Mouse (Mus musculus): ENCODE data around the gene Hspa1a. TPM values are rescaled to one million over a fixed set of nuclear protein-coding genes. Genes with fewer than 3 reads are reported as not detected.
"Not testable (repeated sequence)": the region's sequence is repeated elsewhere in the genome, so short reads cannot be mapped to it uniquely, and the experiment has no call there.

Gene Hspa1a
- polyA plus RNA-seq, 1 experiment from 2014 or later, result 4.4 TPM

DNA sequence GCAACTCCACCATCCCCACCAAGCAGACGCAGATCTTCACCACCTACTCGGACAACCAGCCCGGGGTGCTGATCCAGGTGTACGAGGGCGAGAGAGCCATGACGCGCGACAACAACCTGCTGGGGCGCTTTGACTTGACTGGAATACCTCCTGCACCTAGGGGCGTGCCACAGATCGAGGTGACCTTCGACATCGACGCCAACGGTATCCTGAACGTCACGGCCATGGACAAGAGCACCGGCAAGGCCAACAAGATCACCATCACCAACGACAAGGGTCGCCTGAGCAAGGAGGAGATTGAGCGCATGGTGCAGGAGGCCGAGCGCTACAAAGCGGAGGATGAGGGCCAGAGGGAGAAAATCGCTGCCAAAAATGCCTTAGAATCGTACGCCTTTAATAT, 6.3 kb upstream of the Hspa1a start:
- Histone ChIP-seq H3K27me3 (ENCODE audit: control insufficient read depth, insufficient read depth, low read length) (no peaks in the 10 kb centered on the region), H3K4me3 (ENCODE audit: low read length) (no peak overlapping the region), H3K36me3 (ENCODE audit: control insufficient read depth, insufficient read depth) (no peaks in the 10 kb centered on the region), H3K27ac (ENCODE audit: low read length) (no peak overlapping the region), H3K4me2 (ENCODE audit: low read depth, low read length) (no peak overlapping the region), H3K9ac (ENCODE audit: low read length) (no peak overlapping the region), H3K9me3 (replicated peaks; ENCODE audit: control insufficient read depth, low read length) (no peaks in the 10 kb centered on the region), H3K4me1 (ENCODE audit: control insufficient read depth, insufficient read depth, low read length) (peaks cover 10% of the 10 kb centered on the region)
- 82% methylated on average over 27 of the region's 27 CpGs for WGBS
- no peak for ATAC-seq (replicated peaks; ENCODE audit: extremely low read depth, insufficient read depth, low FRiP score)

DNA sequence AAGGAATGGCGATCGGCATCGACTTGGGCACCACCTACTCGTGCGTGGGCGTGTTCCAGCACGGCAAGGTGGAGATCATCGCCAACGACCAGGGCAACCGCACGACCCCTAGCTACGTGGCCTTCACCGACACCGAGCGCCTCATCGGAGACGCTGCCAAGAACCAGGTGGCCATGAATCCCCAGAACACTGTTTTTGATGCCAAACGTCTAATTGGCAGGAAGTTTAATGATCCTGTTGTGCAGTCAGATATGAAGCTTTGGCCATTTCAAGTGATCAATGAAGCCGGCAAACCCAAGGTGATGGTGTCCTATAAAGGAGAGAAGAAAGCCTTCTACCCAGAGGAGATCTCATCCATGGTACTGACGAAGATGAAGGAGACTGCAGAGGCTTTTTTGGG, 5.0 kb upstream of the Hspa1a start:
- no peak for ATAC-seq (replicated peaks; ENCODE audit: extremely low read depth, insufficient read depth, low FRiP score)
- no peaks in the 10 kb centered on the region for H3K9me3 ChIP-seq (replicated peaks; ENCODE audit: control insufficient read depth, low read length)
- H3K27me3 ChIP-seq (ENCODE audit: control insufficient read depth, insufficient read depth, low read length), result no peaks in the 10 kb centered on the region
- no peak overlapping the region for H3K4me2 ChIP-seq (ENCODE audit: low read depth, low read length)
- H3K36me3 ChIP-seq (ENCODE audit: control insufficient read depth, insufficient read depth), result no peaks in the 10 kb centered on the region
- no peak overlapping the region for H3K9ac ChIP-seq (ENCODE audit: low read length)
- H3K4me1 ChIP-seq (ENCODE audit: control insufficient read depth, insufficient read depth, low read length), result peaks cover 9% of the 10 kb centered on the region; the same call in 1 of the 2 replicates
- no peak overlapping the region for H3K27ac ChIP-seq (ENCODE audit: low read length)
- no peak overlapping the region for H3K4me3 ChIP-seq (ENCODE audit: low read length)
- 88% methylated on average over 20 of the region's 20 CpGs for WGBS

DNA sequence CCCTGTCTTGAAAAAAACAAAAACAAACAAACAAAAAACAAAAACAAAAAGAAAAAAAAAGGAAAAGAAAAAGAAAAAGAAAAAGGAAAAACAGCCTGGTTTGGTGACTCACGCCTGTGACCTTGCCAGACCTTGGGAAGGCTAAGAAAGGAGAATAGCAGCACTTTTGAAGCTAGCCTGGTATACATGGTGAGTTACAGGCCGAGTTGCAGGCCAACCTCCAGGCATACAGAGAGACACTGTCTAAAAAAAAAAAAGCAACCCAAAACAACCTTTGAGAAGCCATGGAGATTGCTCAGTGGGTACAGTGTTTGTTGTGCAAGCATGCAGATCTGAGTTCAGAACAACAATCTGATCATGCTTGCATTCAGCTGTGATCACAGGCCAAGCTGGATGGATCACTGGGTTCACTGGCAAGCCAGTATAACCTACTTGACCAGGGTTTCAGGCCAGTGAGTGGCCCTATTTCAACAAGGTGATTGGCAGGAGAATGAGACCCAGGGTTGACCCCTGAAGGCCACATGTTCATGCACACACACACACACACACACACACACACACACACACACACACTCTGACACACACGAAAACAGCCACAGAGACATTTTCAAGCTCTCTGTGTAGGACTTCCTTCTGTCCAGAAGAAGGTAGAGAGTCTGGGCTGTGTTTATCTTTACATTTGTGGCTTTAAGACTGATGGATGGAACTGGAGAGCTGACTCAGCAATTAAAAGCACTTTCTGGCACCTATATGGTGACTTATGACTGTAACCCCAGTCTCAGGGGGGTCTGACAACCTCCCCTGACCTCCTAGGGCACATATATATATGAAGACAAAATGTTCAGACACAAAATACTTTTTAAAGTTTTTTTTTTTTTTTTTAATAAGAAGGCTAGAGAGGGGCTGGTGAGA, 3.9 kb upstream of the Hspa1a start:
- H3K4me3 ChIP-seq (ENCODE audit: low read length), result no peak overlapping the region
- ATAC-seq (replicated peaks; ENCODE audit: extremely low read depth, insufficient read depth, low FRiP score), result no peak
- WGBS, result 71% methylated on average over 3 of the region's 3 CpGs

DNA sequence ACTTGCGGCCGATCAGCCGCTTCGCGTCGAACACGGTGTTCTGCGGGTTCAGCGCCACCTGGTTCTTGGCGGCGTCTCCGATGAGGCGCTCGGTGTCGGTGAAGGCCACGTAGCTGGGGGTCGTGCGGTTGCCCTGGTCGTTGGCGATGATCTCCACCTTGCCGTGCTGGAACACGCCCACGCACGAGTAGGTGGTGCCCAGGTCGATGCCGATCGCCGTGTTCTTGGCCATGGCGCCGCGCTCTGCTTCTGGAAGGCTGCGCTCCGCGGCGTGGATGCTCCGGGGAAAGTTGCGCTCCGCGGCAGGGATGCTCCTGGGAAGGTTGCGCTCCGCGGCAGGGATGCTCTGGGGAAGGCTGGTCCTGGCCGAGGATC, 275 bp downstream of the Hspa1a start:
- 2% methylated on average over 12 of the region's 43 CpGs for WGBS
- not testable (repeated sequence) for H3K36me3 ChIP-seq (ENCODE audit: control insufficient read depth, insufficient read depth); H3K9ac ChIP-seq (ENCODE audit: low read length); H3K9me3 ChIP-seq (replicated peaks; ENCODE audit: control insufficient read depth, low read length); H3K4me1 ChIP-seq (ENCODE audit: control insufficient read depth, insufficient read depth, low read length); H3K27ac ChIP-seq (ENCODE audit: low read length)
- peaks cover 15% of the 10 kb centered on the region for H3K27me3 ChIP-seq (ENCODE audit: control insufficient read depth, insufficient read depth, low read length)
- ATAC-seq (replicated peaks; ENCODE audit: extremely low read depth, insufficient read depth, low FRiP score), result peak; percentile 10; the same call in 1 of the 2 replicates
- peak overlapping the region; percentile 63 for H3K4me2 ChIP-seq (ENCODE audit: low read depth, low read length)
- peak overlapping the region; percentile 53 for H3K4me3 ChIP-seq (ENCODE audit: low read length)

More for the DNA sequence above, 3.9 kb upstream of the Hspa1a start:
- H3K4me2 ChIP-seq (ENCODE audit: low read depth, low read length), result no peak overlapping the region
- no peaks in the 10 kb centered on the region for H3K36me3 ChIP-seq (ENCODE audit: control insufficient read depth, insufficient read depth)
- no peaks in the 10 kb centered on the region for H3K27me3 ChIP-seq (ENCODE audit: control insufficient read depth, insufficient read depth, low read length)
- H3K9ac ChIP-seq (ENCODE audit: low read length), result no peak overlapping the region
- no peaks in the 10 kb centered on the region for H3K9me3 ChIP-seq (replicated peaks; ENCODE audit: control insufficient read depth, low read length)
- H3K4me1 ChIP-seq (ENCODE audit: control insufficient read depth, insufficient read depth, low read length), result peaks cover 7% of the 10 kb centered on the region; the same call in 1 of the 2 replicates
- H3K27ac ChIP-seq (ENCODE audit: low read length), result no peak overlapping the region

DNA sequence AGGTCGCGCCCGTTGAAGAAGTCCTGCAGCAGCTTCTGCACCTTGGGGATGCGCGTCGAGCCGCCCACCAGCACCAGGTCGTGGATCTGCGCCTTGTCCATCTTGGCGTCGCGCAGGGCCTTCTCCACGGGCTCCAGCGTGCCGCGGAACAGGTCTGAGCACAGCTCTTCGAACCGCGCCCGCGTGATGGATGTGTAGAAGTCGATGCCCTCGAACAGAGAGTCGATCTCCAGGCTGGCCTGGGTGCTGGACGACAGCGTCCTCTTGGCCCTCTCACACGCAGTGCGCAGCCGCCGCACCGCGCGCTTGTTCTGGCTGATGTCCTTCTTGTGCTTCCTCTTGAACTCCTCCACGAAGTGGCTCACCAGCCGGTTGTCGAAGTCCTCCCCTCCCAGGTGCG, 1.1 kb downstream of the Hspa1a start:
- H3K9me3 ChIP-seq (replicated peaks; ENCODE audit: control insufficient read depth, low read length); H3K4me2 ChIP-seq (ENCODE audit: low read depth, low read length); H3K36me3 ChIP-seq (ENCODE audit: control insufficient read depth, insufficient read depth); H3K27ac ChIP-seq (ENCODE audit: low read length); H3K9ac ChIP-seq (ENCODE audit: low read length); H3K4me3 ChIP-seq (ENCODE audit: low read length); ATAC-seq (replicated peaks; ENCODE audit: extremely low read depth, insufficient read depth, low FRiP score); H3K4me1 ChIP-seq (ENCODE audit: control insufficient read depth, insufficient read depth, low read length): not testable (repeated sequence)
- WGBS, result 42% methylated on average over 19 of the region's 37 CpGs
- peaks cover 15% of the 10 kb centered on the region for H3K27me3 ChIP-seq (ENCODE audit: control insufficient read depth, insufficient read depth, low read length)

DNA sequence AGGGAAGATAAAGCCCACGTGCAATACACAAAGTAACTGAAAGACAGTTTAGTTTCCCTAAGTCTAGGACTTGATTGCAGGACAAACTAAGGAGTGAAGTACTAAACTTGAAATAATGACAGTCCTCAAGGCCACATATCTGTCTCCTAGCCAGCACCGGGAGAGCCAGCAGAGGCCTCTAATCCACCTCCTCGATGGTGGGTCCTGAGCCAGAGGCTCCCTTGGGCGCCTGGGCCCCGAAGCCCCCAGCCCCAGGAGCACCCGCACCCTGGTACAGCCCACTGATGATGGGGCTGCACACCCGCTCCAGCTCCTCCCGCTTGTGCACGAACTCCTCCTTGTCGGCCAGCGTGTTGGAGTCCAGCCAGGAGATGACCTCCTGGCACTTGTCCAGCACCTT, 2.1 kb downstream of the Hspa1a start, which contains the start of gene Gm20481:
Gm20481 (plus strand) TSS at position 91 of the 400 bp plus-strand sequence.
- not testable (repeated sequence) for ATAC-seq (replicated peaks; ENCODE audit: extremely low read depth, insufficient read depth, low FRiP score); H3K4me1 ChIP-seq (ENCODE audit: control insufficient read depth, insufficient read depth, low read length)
- WGBS, result 51% methylated on average over 6 of the region's 11 CpGs

DNA sequence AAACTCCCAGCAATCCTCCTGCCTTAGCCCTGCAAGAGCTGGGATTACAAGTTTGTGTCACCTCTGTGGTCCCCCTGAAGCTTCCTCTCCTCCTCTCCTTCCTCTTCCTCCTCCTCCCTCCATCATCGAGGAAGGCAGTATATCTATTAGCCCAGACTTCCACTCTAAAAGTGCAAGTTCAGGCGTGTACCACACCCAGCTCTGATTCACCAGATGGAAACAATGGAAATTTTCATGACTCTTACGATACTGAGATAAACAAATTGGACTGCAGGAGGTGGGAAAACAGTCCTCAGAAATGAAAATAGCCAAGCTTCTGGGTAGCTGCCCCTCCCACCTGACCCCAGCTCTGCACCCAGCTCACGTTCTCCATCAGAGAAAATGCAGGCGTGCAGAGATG, 6.3 kb downstream of the Hspa1a start:
- no peak overlapping the region; the same call in 1 of the 2 replicates for H3K27ac ChIP-seq (ENCODE audit: low read length)
- 48% methylated on average over 5 of the region's 5 CpGs for WGBS
- peaks cover 15% of the 10 kb centered on the region for H3K27me3 ChIP-seq (ENCODE audit: control insufficient read depth, insufficient read depth, low read length)
- no peak overlapping the region for H3K4me2 ChIP-seq (ENCODE audit: low read depth, low read length)
- H3K4me1 ChIP-seq (ENCODE audit: control insufficient read depth, insufficient read depth, low read length), result no peaks in the 10 kb centered on the region; the same call in 1 of the 2 replicates
- H3K9ac ChIP-seq (ENCODE audit: low read length), result 0 out of 2 replicates have a peak overlapping the region, but pooled peaks have one; percentile 5
- H3K9me3 ChIP-seq (replicated peaks; ENCODE audit: control insufficient read depth, low read length), result no peaks in the 10 kb centered on the region
- H3K36me3 ChIP-seq (ENCODE audit: control insufficient read depth, insufficient read depth), result no peaks in the 10 kb centered on the region
- no peak overlapping the region for H3K4me3 ChIP-seq (ENCODE audit: low read length)
- ATAC-seq (replicated peaks; ENCODE audit: extremely low read depth, insufficient read depth, low FRiP score), result no peak

More for the DNA sequence above, 2.1 kb downstream of the Hspa1a start, which contains the start of gene Gm20481:
- not testable (repeated sequence) for H3K4me3 ChIP-seq (ENCODE audit: low read length); H3K9ac ChIP-seq (ENCODE audit: low read length); H3K9me3 ChIP-seq (replicated peaks; ENCODE audit: control insufficient read depth, low read length); H3K27ac ChIP-seq (ENCODE audit: low read length); H3K36me3 ChIP-seq (ENCODE audit: control insufficient read depth, insufficient read depth); H3K4me2 ChIP-seq (ENCODE audit: low read depth, low read length)
- peaks cover 15% of the 10 kb centered on the region for H3K27me3 ChIP-seq (ENCODE audit: control insufficient read depth, insufficient read depth, low read length)

DNA sequence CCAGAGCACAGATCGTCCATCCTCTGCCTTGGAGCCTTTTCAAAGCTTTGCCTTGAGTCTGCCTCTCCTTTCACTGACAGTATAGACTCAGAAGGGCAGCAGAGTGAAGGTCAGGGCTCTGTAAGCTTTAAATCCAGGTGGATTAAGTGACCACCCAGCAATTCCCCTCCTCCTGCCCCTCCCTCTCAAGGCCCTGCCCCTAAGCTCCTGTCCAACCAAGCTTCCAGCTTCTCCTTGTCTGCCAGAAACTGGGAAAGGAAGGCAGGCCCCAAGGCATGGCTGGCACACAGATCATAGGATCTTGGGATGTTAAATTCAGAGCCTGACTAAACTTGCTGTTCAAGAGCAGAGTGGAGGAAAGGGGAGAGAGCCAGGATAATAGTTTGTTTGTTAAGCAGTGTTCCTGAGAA, 7.3 kb downstream of the Hspa1a start:
- Histone ChIP-seq H3K9me3 (replicated peaks; ENCODE audit: control insufficient read depth, low read length) (no peaks in the 10 kb centered on the region), H3K27me3 (ENCODE audit: control insufficient read depth, insufficient read depth, low read length) (peaks cover 13% of the 10 kb centered on the region), H3K4me1 (ENCODE audit: control insufficient read depth, insufficient read depth, low read length) (peaks cover 6% of the 10 kb centered on the region), H3K4me3 (ENCODE audit: low read length) (no peak overlapping the region), H3K36me3 (ENCODE audit: control insufficient read depth, insufficient read depth) (no peaks in the 10 kb centered on the region), H3K4me2 (ENCODE audit: low read depth, low read length) (no peak overlapping the region), H3K27ac (ENCODE audit: low read length) (no peak overlapping the region), H3K9ac (ENCODE audit: low read length) (peak overlapping the region; percentile 30; the same call in 1 of the 2 replicates)
- 41% methylated on average over 1 of the region's 1 CpGs for WGBS
- ATAC-seq (replicated peaks; ENCODE audit: extremely low read depth, insufficient read depth, low FRiP score), result no peak

DNA sequence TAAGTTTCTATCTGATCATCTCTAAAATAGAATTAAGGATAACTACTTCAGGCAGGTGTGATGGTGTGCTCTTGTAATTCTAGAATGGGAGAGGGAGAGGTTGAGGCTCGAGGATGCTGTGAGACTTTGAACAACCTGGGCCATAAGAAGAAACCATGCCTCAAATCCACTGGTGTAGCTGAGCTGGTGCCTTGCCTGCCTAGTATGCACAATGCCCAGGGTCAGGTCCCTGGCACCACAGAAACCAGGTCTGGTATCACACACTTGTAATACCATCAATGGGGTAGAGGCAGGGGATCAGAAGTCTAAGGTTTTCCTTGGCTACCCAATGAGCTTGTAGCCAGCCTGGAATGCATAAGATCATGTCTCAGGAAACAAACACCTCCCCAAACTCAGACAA, 9.1 kb downstream of the Hspa1a start:
- Histone ChIP-seq H3K9ac (ENCODE audit: low read length) (no peak overlapping the region), H3K27me3 (ENCODE audit: control insufficient read depth, insufficient read depth, low read length) (no peaks in the 10 kb centered on the region; the same call in 1 of the 2 replicates), H3K27ac (ENCODE audit: low read length) (no peak overlapping the region), H3K4me2 (ENCODE audit: low read depth, low read length) (no peak overlapping the region), H3K36me3 (ENCODE audit: control insufficient read depth, insufficient read depth) (no peaks in the 10 kb centered on the region), H3K4me1 (ENCODE audit: control insufficient read depth, insufficient read depth, low read length) (peaks cover 6% of the 10 kb centered on the region), H3K4me3 (ENCODE audit: low read length) (no peak overlapping the region), H3K9me3 (replicated peaks; ENCODE audit: control insufficient read depth, low read length) (no peaks in the 10 kb centered on the region)
- ATAC-seq (replicated peaks; ENCODE audit: extremely low read depth, insufficient read depth, low FRiP score), result no peak
- WGBS, result 50% methylated on average over 1 of the region's 1 CpGs

Data from heart, embryonic 16.5 days (tissue).